Mouse (Mus musculus) MEL (cell line): ENCODE results near the gene Ddx55. TPM values are rescaled to one million over a fixed set of nuclear protein-coding genes. Genes with fewer than 3 reads are reported as not detected.

Experiments used
- DNase-seq: peaks from one replicate; pipeline ENCODE4 v3.0.0; 2011; ENCODE audit warnings: low read depth, low spot score
- H3K27ac ChIP-seq: 2 replicates; pipeline ENCODE4 v1.5.1; 2012; ENCODE audit warnings: low read depth, mild to moderate bottlenecking, control low read depth, low read length, moderate library complexity; ENCODE audit not compliant: control insufficient read depth
- H3K27me3 ChIP-seq, 2 experiments: fragments of 150-350 bp in 1 of 2; sonication (generic) in 1 of 2; 2 replicates each; pipeline ENCODE4 v1.6.1; 2012; ENCODE audit warnings: low read length in 2 of 2, mild to moderate bottlenecking in 2 of 2, improper control_type of control experiment in 1 of 2, moderate library complexity in 1 of 2; ENCODE audit not compliant: insufficient read depth in 2 of 2, control insufficient read depth in 1 of 2
- H3K36me3 ChIP-seq, 2 experiments: 2 replicates each; pipeline ENCODE4 v1.6.1; 2012 to 2014; ENCODE audit warnings: low read length in 2 of 2, improper control_type of control experiment in 1 of 2, inconsistent platforms in 1 of 2, mild to moderate bottlenecking in 1 of 2; ENCODE audit not compliant: insufficient read depth in 2 of 2, control insufficient read depth in 1 of 2
- H3K4me1 ChIP-seq, 2 experiments: fragments of 150-350 bp in 1 of 2; sonication (generic) in 1 of 2; 2 replicates each; pipeline ENCODE4 v1.6.1; 2012; ENCODE audit warnings: low read length in 2 of 2, improper control_type of control experiment in 1 of 2, mild to moderate bottlenecking in 1 of 2; ENCODE audit not compliant: insufficient read depth in 2 of 2, control insufficient read depth in 1 of 2
- H3K4me3 ChIP-seq, 2 experiments: fragments of 150-350 bp in 1 of 2; sonication (generic) in 1 of 2; 2 replicates each; pipeline ENCODE4 v1.5.1; 2012; ENCODE audit warnings: low read depth in 2 of 2, low read length in 2 of 2, mild to moderate bottlenecking in 2 of 2, moderate library complexity in 2 of 2, control low read depth in 1 of 2, improper control_type of control experiment in 1 of 2; ENCODE audit not compliant: control insufficient read depth in 1 of 2, insufficient read depth in 1 of 2
- H3K79me2 ChIP-seq: 2 replicates; pipeline ENCODE4 v1.6.1; 2012; ENCODE audit warnings: mild to moderate bottlenecking, low read length, moderate library complexity; ENCODE audit not compliant: control insufficient read depth, poor library complexity, insufficient read depth
- H3K9ac ChIP-seq: 2 replicates; pipeline ENCODE4 v1.6.1; 2012; ENCODE audit warnings: low read depth, mild to moderate bottlenecking, control low read depth, low read length, moderate library complexity; ENCODE audit not compliant: control insufficient read depth, poor library complexity, severe bottlenecking
- H3K9me3 ChIP-seq: fragments of 150-350 bp; sonication (generic); replicated peaks from 2 replicates; pipeline ENCODE4 v1.6.1; 2012; ENCODE audit warnings: mild to moderate bottlenecking, low read length, improper control_type of control experiment, moderate library complexity; ENCODE audit not compliant: insufficient read depth
- CHD1 ChIP-seq: IDR thresholded peaks from 2 replicates; pipeline ENCODE4 v1.6.1; 2012; ENCODE audit warnings: low read depth, mild to moderate bottlenecking, inconsistent platforms, low read length, improper control_type of control experiment
- CTCF ChIP-seq, 3 experiments: IDR thresholded peaks in 2 of 3; conservative IDR thresholded peaks in 1 of 3; 2 replicates each; pipeline ENCODE4 v1.5.1; 2011 to 2012; ENCODE audit warnings: low read length in 3 of 3, low read depth in 2 of 3, mild to moderate bottlenecking in 2 of 3, improper control_type of control experiment in 1 of 3, inconsistent platforms in 1 of 3, mixed read lengths in 1 of 3, moderate library complexity in 1 of 3; ENCODE audit not compliant: control insufficient read depth in 1 of 3, insufficient read depth in 1 of 3, poor library complexity in 1 of 3, severe bottlenecking in 1 of 3
- GATA1 ChIP-seq: IDR thresholded peaks from 2 replicates; pipeline ENCODE4 v1.6.1; 2011; ENCODE audit warnings: low read depth, low read length, improper control_type of control experiment
- JUND ChIP-seq: IDR thresholded peaks from 2 replicates; pipeline ENCODE4 v1.6.1; 2011; ENCODE audit warnings: low read depth, mild to moderate bottlenecking, improper control_type of control experiment, low read length
- KAT2A ChIP-seq: conservative IDR thresholded peaks from 2 replicates; pipeline ENCODE4 v1.6.1; 2012; ENCODE audit warnings: low read depth, low read length, improper control_type of control experiment, inconsistent platforms
- MXI1 ChIP-seq: IDR thresholded peaks from 2 replicates; pipeline ENCODE4 v1.6.1; 2011; ENCODE audit warnings: mild to moderate bottlenecking, low read depth, low read length, improper control_type of control experiment
- MYC ChIP-seq: IDR thresholded peaks from 2 replicates; pipeline ENCODE4 v1.6.1; 2011; ENCODE audit warnings: low read depth, mild to moderate bottlenecking, low read length, improper control_type of control experiment, moderate library complexity
- NRF1 ChIP-seq: IDR thresholded peaks from 2 replicates; pipeline ENCODE4 v1.6.1; 2014; ENCODE audit warnings: low read depth, mild to moderate bottlenecking, inconsistent platforms, low read length, improper control_type of control experiment, moderate library complexity; ENCODE audit not compliant: poor library complexity, insufficient read depth, severe bottlenecking
- RAD21 ChIP-seq: IDR thresholded peaks from 2 replicates; pipeline ENCODE4 v1.6.1; 2011; ENCODE audit warnings: mild to moderate bottlenecking, low read depth, low read length, improper control_type of control experiment
- SIN3A ChIP-seq: IDR thresholded peaks from 2 replicates; pipeline ENCODE4 v1.6.1; 2012; ENCODE audit warnings: low read length, improper control_type of control experiment, inconsistent platforms
- SMC3 ChIP-seq: IDR thresholded peaks from 2 replicates; pipeline ENCODE4 v1.6.1; 2011; ENCODE audit warnings: low read depth, low read length, improper control_type of control experiment
- USF2 ChIP-seq, 2 experiments: IDR thresholded peaks; 2 replicates each; pipeline ENCODE4 v1.6.1; 2011 to 2012; ENCODE audit warnings: improper control_type of control experiment in 2 of 2, low read length in 2 of 2, borderline replicate concordance in 1 of 2, inconsistent platforms in 1 of 2, low read depth in 1 of 2, mild to moderate bottlenecking in 1 of 2; ENCODE audit not compliant: insufficient read depth in 1 of 2
- ZC3H11A ChIP-seq: IDR thresholded peaks from 2 replicates; pipeline ENCODE4 v1.6.1; 2012; ENCODE audit warnings: low read depth, mild to moderate bottlenecking, inconsistent platforms, low read length, improper control_type of control experiment
- ZNF384 ChIP-seq: IDR thresholded peaks from 2 replicates; pipeline ENCODE4 v1.6.1; 2012; ENCODE audit warnings: low read depth, mild to moderate bottlenecking, inconsistent platforms, low read length, improper control_type of control experiment
- polyA plus RNA-seq, 2 experiments: library from polyadenylated mRNA; stranded (reverse) in 1 of 2; unstranded in 1 of 2; fragments of >175 nt in 1 of 2; fragments of >200 nt in 1 of 2; gene quantifications; 2 replicates each; pipeline versions ENCODE4 v1.2.1 to v1.2.4; 2012; ENCODE audit warnings: low replicate concordance in 2 of 2, low read depth in 1 of 2; ENCODE audit not compliant: insufficient read length in 2 of 2, insufficient read depth in 1 of 2, missing spikeins in 1 of 2
- total RNA-seq: library from RNA; depleted of rRNA; stranded (reverse); fragments of 300-350 nt; gene quantifications from 2 replicates; pipeline ENCODE4 v1.2.3, GENCODE M21; 2012

Gene Ddx55
- total and polyA plus RNA-seq, 3 experiments, result 33.8 to 43.2 TPM; not detected in 1

DNA sequence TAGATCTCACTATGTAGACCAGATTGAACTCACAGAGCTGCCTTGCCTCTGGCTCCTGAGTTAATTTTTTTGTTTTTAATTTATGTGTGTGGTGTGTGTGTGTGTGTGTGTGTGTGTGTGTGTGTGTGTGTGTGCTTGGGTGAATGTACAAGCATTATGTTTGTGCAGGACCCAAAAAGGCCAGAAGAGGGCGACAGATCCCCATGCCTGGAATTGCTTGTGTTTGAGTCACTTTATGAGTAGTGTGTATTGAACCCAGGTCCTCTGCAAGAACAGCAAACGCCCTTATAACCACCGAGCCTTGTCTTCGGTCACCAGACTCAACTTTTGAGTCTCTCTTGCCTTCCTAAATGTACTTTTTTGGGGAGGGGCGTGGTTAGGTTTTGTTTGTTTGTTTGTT lies 49.7 kb downstream of the Ddx55 start:
- Histone ChIP-seq H3K9me3 (no peaks in the 10 kb centered on the region), H3K36me3 (no peaks in the 10 kb centered on the region), H3K4me1 (no peaks in the 10 kb centered on the region), H3K27ac (no peak overlapping the region), H3K9ac (no peak overlapping the region), H3K79me2 (no peaks in the 10 kb centered on the region), H3K27me3 (no peaks in the 10 kb centered on the region), H3K4me3 (no peak overlapping the region)
- peak; percentile 82 for DNase-seq
- no peak for TF ChIP-seq USF2 (IDR thresholded peaks at IDR 0.05; ENCODE audit: borderline replicate concordance in 1 of 2, insufficient read depth in 1 of 2, low read depth in 1 of 2, low read length in 2 of 2)
- TF ChIP-seq MXI1, result peak; percentile 26; the same call in 1 of the 2 replicates
- TF ChIP-seq MYC, result 0 out of 2 replicates have a peak, but pooled peaks have one; percentile 44
- TF ChIP-seq GATA1, result no peak
- peak; percentile 81 for TF ChIP-seq ZC3H11A
- no peak for TF ChIP-seq KAT2A
- peak; percentile 57; the same call in 1 of the 2 replicates for TF ChIP-seq SIN3A
- TF ChIP-seq NRF1, result 0 out of 2 replicates have a peak, but pooled peaks have one; percentile 18
- peak; percentile 79 to 90 (median 83) for TF ChIP-seq CTCF (IDR thresholded peaks at IDR 0.05 in 2 of 3, conservative IDR thresholded peaks at IDR 0.05 in 1 of 3; ENCODE audit: control insufficient read depth in 1 of 3, insufficient read depth in 1 of 3, low read depth in 2 of 3, low read length in 3 of 3, poor library complexity in 1 of 3, severe bottlenecking in 1 of 3)
- peak; percentile 37; the same call in 1 of the 2 replicates for TF ChIP-seq ZNF384
- peak; percentile 79 for TF ChIP-seq SMC3
- TF ChIP-seq RAD21, result peak; percentile 85

DNA sequence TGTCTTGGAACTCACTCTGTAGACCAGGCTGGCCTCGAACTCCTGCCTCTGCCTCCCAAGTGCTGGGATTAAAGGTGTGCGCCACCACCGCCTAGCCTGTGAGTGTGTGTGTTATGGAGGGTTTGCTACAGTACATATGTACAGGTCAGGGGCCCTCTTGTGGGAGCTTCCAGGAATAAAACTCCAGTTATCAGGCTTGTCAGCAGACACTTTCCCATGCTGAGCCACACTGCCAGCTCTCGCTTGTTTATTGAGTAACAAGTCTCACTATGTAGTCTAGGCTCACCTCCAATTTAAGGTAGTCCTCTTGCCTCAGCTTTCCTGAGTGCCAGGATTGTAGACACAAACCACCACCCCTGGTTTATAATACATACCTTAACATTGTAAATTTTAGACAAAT lies 51.6 kb downstream of the Ddx55 start:
- Histone ChIP-seq H3K9ac (no peak overlapping the region), H3K27ac (no peak overlapping the region), H3K79me2 (no peaks in the 10 kb centered on the region), H3K27me3 (no peaks in the 10 kb centered on the region), H3K4me1 (no peaks in the 10 kb centered on the region), H3K4me3 (no peak overlapping the region), H3K9me3 (no peaks in the 10 kb centered on the region), H3K36me3 (no peaks in the 10 kb centered on the region)
- no peak for TF ChIP-seq CHD1
- 0 out of 2 replicates have a peak, but pooled peaks have one; percentile 18 for TF ChIP-seq SMC3
- TF ChIP-seq ZNF384, result no peak
- TF ChIP-seq CTCF (IDR thresholded peaks at IDR 0.05 in 2 of 3, conservative IDR thresholded peaks at IDR 0.05 in 1 of 3; ENCODE audit: control insufficient read depth in 1 of 3, insufficient read depth in 1 of 3, low read depth in 2 of 3, low read length in 3 of 3, poor library complexity in 1 of 3, severe bottlenecking in 1 of 3), result peak in 1 of 3 experiments; percentile 21; a peak in 1 of 6 replicates
- no peak for TF ChIP-seq NRF1
- TF ChIP-seq JUND, result no peak
- DNase-seq, result no peak
